Mouse (Mus musculus) MEL (cell line): Measurements from ENCODE around the gene Tbl2. TPM values are rescaled to one million over a fixed set of nuclear protein-coding genes. Genes with fewer than 3 reads are reported as not detected.

Experiments
- DNase-seq: peaks from one replicate; pipeline ENCODE4 v3.0.0; 2011; ENCODE audit warnings: low read depth, low spot score
- H3K27ac ChIP-seq: 2 replicates; pipeline ENCODE4 v1.5.1; 2012; ENCODE audit warnings: low read depth, mild to moderate bottlenecking, control low read depth, low read length, moderate library complexity; ENCODE audit not compliant: control insufficient read depth
- H3K27me3 ChIP-seq, 2 experiments: fragments of 150-350 bp in 1 of 2; sonication (generic) in 1 of 2; 2 replicates each; pipeline ENCODE4 v1.6.1; 2012; ENCODE audit warnings: low read length in 2 of 2, mild to moderate bottlenecking in 2 of 2, improper control_type of control experiment in 1 of 2, moderate library complexity in 1 of 2; ENCODE audit not compliant: insufficient read depth in 2 of 2, control insufficient read depth in 1 of 2
- H3K36me3 ChIP-seq, 2 experiments: 2 replicates each; pipeline ENCODE4 v1.6.1; 2012 to 2014; ENCODE audit warnings: low read length in 2 of 2, improper control_type of control experiment in 1 of 2, inconsistent platforms in 1 of 2, mild to moderate bottlenecking in 1 of 2; ENCODE audit not compliant: insufficient read depth in 2 of 2, control insufficient read depth in 1 of 2
- H3K4me1 ChIP-seq, 2 experiments: fragments of 150-350 bp in 1 of 2; sonication (generic) in 1 of 2; 2 replicates each; pipeline ENCODE4 v1.6.1; 2012; ENCODE audit warnings: low read length in 2 of 2, improper control_type of control experiment in 1 of 2, mild to moderate bottlenecking in 1 of 2; ENCODE audit not compliant: insufficient read depth in 2 of 2, control insufficient read depth in 1 of 2
- H3K4me3 ChIP-seq, 2 experiments: fragments of 150-350 bp in 1 of 2; sonication (generic) in 1 of 2; 2 replicates each; pipeline ENCODE4 v1.5.1; 2012; ENCODE audit warnings: low read depth in 2 of 2, low read length in 2 of 2, mild to moderate bottlenecking in 2 of 2, moderate library complexity in 2 of 2, control low read depth in 1 of 2, improper control_type of control experiment in 1 of 2; ENCODE audit not compliant: control insufficient read depth in 1 of 2, insufficient read depth in 1 of 2
- H3K79me2 ChIP-seq: 2 replicates; pipeline ENCODE4 v1.6.1; 2012; ENCODE audit warnings: mild to moderate bottlenecking, low read length, moderate library complexity; ENCODE audit not compliant: control insufficient read depth, poor library complexity, insufficient read depth
- H3K9ac ChIP-seq: 2 replicates; pipeline ENCODE4 v1.6.1; 2012; ENCODE audit warnings: low read depth, mild to moderate bottlenecking, control low read depth, low read length, moderate library complexity; ENCODE audit not compliant: control insufficient read depth, poor library complexity, severe bottlenecking
- H3K9me3 ChIP-seq: fragments of 150-350 bp; sonication (generic); replicated peaks from 2 replicates; pipeline ENCODE4 v1.6.1; 2012; ENCODE audit warnings: mild to moderate bottlenecking, low read length, improper control_type of control experiment, moderate library complexity; ENCODE audit not compliant: insufficient read depth
- BHLHE40 ChIP-seq: IDR thresholded peaks from 2 replicates; pipeline ENCODE4 v1.6.1; 2012; ENCODE audit warnings: low read depth, mild to moderate bottlenecking, inconsistent platforms, low read length, improper control_type of control experiment, borderline replicate concordance
- CHD2 ChIP-seq: IDR thresholded peaks from 2 replicates; pipeline ENCODE4 v1.6.1; 2011; ENCODE audit warnings: low read length, improper control_type of control experiment
- E2F4 ChIP-seq: IDR thresholded peaks from 2 replicates; pipeline ENCODE4 v1.6.1; 2011; ENCODE audit warnings: low read depth, low read length, improper control_type of control experiment, borderline replicate concordance
- ETS1 ChIP-seq: IDR thresholded peaks from 2 replicates; pipeline ENCODE4 v1.6.1; 2012; ENCODE audit warnings: low read depth, mild to moderate bottlenecking, inconsistent platforms, low read length, improper control_type of control experiment, moderate library complexity
- GATA1 ChIP-seq: IDR thresholded peaks from 2 replicates; pipeline ENCODE4 v1.6.1; 2011; ENCODE audit warnings: low read depth, low read length, improper control_type of control experiment
- HCFC1 ChIP-seq: IDR thresholded peaks from 2 replicates; pipeline ENCODE4 v1.6.1; 2012; ENCODE audit warnings: low read depth, mild to moderate bottlenecking, inconsistent platforms, low read length, improper control_type of control experiment, moderate library complexity
- JUND ChIP-seq: IDR thresholded peaks from 2 replicates; pipeline ENCODE4 v1.6.1; 2011; ENCODE audit warnings: low read depth, mild to moderate bottlenecking, improper control_type of control experiment, low read length
- MAFK ChIP-seq: IDR thresholded peaks from 2 replicates; pipeline ENCODE4 v1.6.1; 2011; ENCODE audit warnings: low read depth, mild to moderate bottlenecking, low read length, improper control_type of control experiment, borderline replicate concordance
- MAX ChIP-seq: IDR thresholded peaks from 2 replicates; pipeline ENCODE4 v1.6.1; 2011; ENCODE audit warnings: low read length, improper control_type of control experiment
- MAZ ChIP-seq: IDR thresholded peaks from 2 replicates; pipeline ENCODE4 v1.6.1; 2012; ENCODE audit warnings: low read depth, mild to moderate bottlenecking, inconsistent platforms, low read length, improper control_type of control experiment
- MEF2A ChIP-seq: IDR thresholded peaks from 2 replicates; pipeline ENCODE4 v1.6.1; 2014; ENCODE audit warnings: low read depth, mild to moderate bottlenecking, inconsistent platforms, low read length, improper control_type of control experiment; ENCODE audit not compliant: poor library complexity, insufficient replicate concordance, severe bottlenecking; ENCODE audit errors: extremely low read depth
- MXI1 ChIP-seq: IDR thresholded peaks from 2 replicates; pipeline ENCODE4 v1.6.1; 2011; ENCODE audit warnings: mild to moderate bottlenecking, low read depth, low read length, improper control_type of control experiment
- NELFE ChIP-seq: IDR thresholded peaks from 2 replicates; pipeline ENCODE4 v1.6.1; 2011; ENCODE audit warnings: low read depth, low read length, improper control_type of control experiment
- POLR2A ChIP-seq, 2 experiments: IDR thresholded peaks; 2 replicates each; pipeline ENCODE4 v1.6.1; 2011 to 2012; ENCODE audit warnings: low read length in 2 of 2, mild to moderate bottlenecking in 2 of 2, control low read depth in 1 of 2, improper control_type of control experiment in 1 of 2, low read depth in 1 of 2, moderate library complexity in 1 of 2; ENCODE audit not compliant: control insufficient read depth in 1 of 2, insufficient read depth in 1 of 2, poor library complexity in 1 of 2
- POLR2AphosphoS2 ChIP-seq: IDR thresholded peaks from 2 replicates; pipeline ENCODE4 v1.6.1; 2011; ENCODE audit warnings: low read length, improper control_type of control experiment
- POLR2AphosphoS5 ChIP-seq: IDR thresholded peaks from 2 replicates; pipeline ENCODE4 v1.6.1; 2012; ENCODE audit warnings: low read depth, borderline replicate concordance, mild to moderate bottlenecking, inconsistent platforms, low read length, moderate library complexity, mixed read lengths
- RCOR1 ChIP-seq: IDR thresholded peaks from 2 replicates; pipeline ENCODE4 v1.6.1; 2012; ENCODE audit warnings: low read depth, mild to moderate bottlenecking, inconsistent platforms, low read length, improper control_type of control experiment
- SIN3A ChIP-seq: IDR thresholded peaks from 2 replicates; pipeline ENCODE4 v1.6.1; 2012; ENCODE audit warnings: low read length, improper control_type of control experiment, inconsistent platforms
- TBP ChIP-seq: IDR thresholded peaks from 2 replicates; pipeline ENCODE4 v1.8.0; 2011; ENCODE audit warnings: low read depth, low read length, improper control_type of control experiment
- UBTF ChIP-seq: IDR thresholded peaks from 2 replicates; pipeline ENCODE4 v1.6.1; 2012; ENCODE audit warnings: low read depth, mild to moderate bottlenecking, inconsistent platforms, low read length, improper control_type of control experiment, moderate library complexity, borderline replicate concordance; ENCODE audit not compliant: insufficient read depth
- USF2 ChIP-seq, 2 experiments: IDR thresholded peaks; 2 replicates each; pipeline ENCODE4 v1.6.1; 2011 to 2012; ENCODE audit warnings: improper control_type of control experiment in 2 of 2, low read length in 2 of 2, borderline replicate concordance in 1 of 2, inconsistent platforms in 1 of 2, low read depth in 1 of 2, mild to moderate bottlenecking in 1 of 2; ENCODE audit not compliant: insufficient read depth in 1 of 2
- ZNF384 ChIP-seq: IDR thresholded peaks from 2 replicates; pipeline ENCODE4 v1.6.1; 2012; ENCODE audit warnings: low read depth, mild to moderate bottlenecking, inconsistent platforms, low read length, improper control_type of control experiment
- polyA plus RNA-seq, 2 experiments: library from polyadenylated mRNA; stranded (reverse) in 1 of 2; unstranded in 1 of 2; fragments of >175 nt in 1 of 2; fragments of >200 nt in 1 of 2; gene quantifications; 2 replicates each; pipeline versions ENCODE4 v1.2.1 to v1.2.4; 2012; ENCODE audit warnings: low replicate concordance in 2 of 2, low read depth in 1 of 2; ENCODE audit not compliant: insufficient read length in 2 of 2, insufficient read depth in 1 of 2, missing spikeins in 1 of 2
- total RNA-seq: library from RNA; depleted of rRNA; stranded (reverse); fragments of 300-350 nt; gene quantifications from 2 replicates; pipeline ENCODE4 v1.2.3, GENCODE M21; 2012

Gene Tbl2
- total and polyA plus RNA-seq, 3 experiments = 20.5 to 30.3 TPM; not detected in 1

- H3K9ac ChIP-seq = no peak overlapping the region
- H3K27ac ChIP-seq = no peak overlapping the region
- no peaks in the 10 kb centered on the region for H3K79me2 ChIP-seq
- no peak for DNase-seq
- TF ChIP-seq CHD2 (no peak), MAFK (no peak), POLR2AphosphoS2 (no peak), TBP (no peak), GATA1 (no peak), MAX (no peak), NELFE (no peak), MEF2A (no peak), MAZ (no peak), POLR2AphosphoS5 (no peak), USF2 (IDR thresholded peaks at IDR 0.05; ENCODE audit: borderline replicate concordance in 1 of 2, insufficient read depth in 1 of 2, low read depth in 1 of 2, low read length in 2 of 2) (no peak), JUND (no peak), ETS1 (no peak)
- TF ChIP-seq, all 39 proteins: peak for 0
- no peak overlapping the region for H3K4me3 ChIP-seq
- no peaks in the 10 kb centered on the region for H3K9me3 ChIP-seq
- H3K36me3 ChIP-seq = peaks cover 0 to 11% of the 10 kb centered on the region in 2 experiments; a peak in 2 of 4 replicates
- H3K4me1 ChIP-seq = no peaks in the 10 kb centered on the region
- H3K27me3 ChIP-seq = no peaks in the 10 kb centered on the region
These were observed 30.2 kb downstream of the Tbl2 start for GRCm38 (mm10) chr5:135179616-135180015.

DNA sequence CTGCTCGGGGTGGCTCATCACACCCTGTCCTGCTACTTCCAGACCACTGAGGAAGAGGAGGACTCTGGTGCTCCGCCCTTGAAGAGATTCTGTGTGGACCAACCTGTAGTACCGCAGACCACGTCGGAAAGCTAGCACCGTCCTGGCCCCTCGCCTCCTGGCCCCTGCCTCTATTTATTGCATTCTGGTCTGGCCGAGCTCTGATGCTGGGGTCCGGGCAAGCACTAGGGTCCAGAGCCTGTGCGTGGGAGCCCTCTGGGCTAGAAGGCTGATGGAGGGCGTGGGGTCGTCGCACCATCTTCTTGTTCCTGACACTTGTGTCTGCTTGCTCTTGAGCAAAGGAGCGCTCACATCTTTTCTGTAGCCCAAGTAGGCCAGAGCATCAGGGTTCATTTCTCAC lies 31.3 kb downstream of the Tbl2 start:
- Histone ChIP-seq H3K36me3 (peaks cover 2 to 11% of the 10 kb centered on the region in 2 experiments), H3K9ac (no peak overlapping the region), H3K9me3 (no peaks in the 10 kb centered on the region), H3K4me3 (no peak overlapping the region), H3K27ac (no peak overlapping the region), H3K27me3 (no peaks in the 10 kb centered on the region), H3K79me2 (no peaks in the 10 kb centered on the region), H3K4me1 (no peaks in the 10 kb centered on the region; a peak in 1 of 4 replicates)
- TF ChIP-seq BHLHE40 = no peak
- TF ChIP-seq MAX = no peak
- TF ChIP-seq SIN3A = no peak
- no peak for TF ChIP-seq MXI1
- TF ChIP-seq HCFC1 = no peak
- TF ChIP-seq POLR2AphosphoS5 = no peak
- no peak for TF ChIP-seq CHD2
- TF ChIP-seq POLR2AphosphoS2 = no peak
- TF ChIP-seq UBTF = no peak
- TF ChIP-seq POLR2A (IDR thresholded peaks at IDR 0.05; ENCODE audit: control insufficient read depth in 1 of 2, insufficient read depth in 1 of 2, low read depth in 1 of 2, low read length in 2 of 2, poor library complexity in 1 of 2) = no peak
- no peak for TF ChIP-seq RCOR1
- no peak for TF ChIP-seq ZNF384
- no peak for TF ChIP-seq MEF2A
- no peak for TF ChIP-seq E2F4
- TF ChIP-seq USF2 (IDR thresholded peaks at IDR 0.05; ENCODE audit: borderline replicate concordance in 1 of 2, insufficient read depth in 1 of 2, low read depth in 1 of 2, low read length in 2 of 2) = no peak
- no peak for DNase-seq
